Mouse (Mus musculus) neural tube, postnatal 0 days (tissue): ENCODE data around the gene Gm9117. TPM values are rescaled to one million over a fixed set of nuclear protein-coding genes. Genes with fewer than 3 reads are reported as not detected.

ENCODE experiments used
- polyA plus RNA-seq: library from polyadenylated mRNA; unstranded; fragments of >200 nt; fragmentation: Nextera tagmentation; extraction: Ambion mirVana; gene quantifications from 2 replicates; pipeline ENCODE4 v1.2.1, GENCODE M21; 2015

Gene Gm9117
- polyA plus RNA-seq: not detected in 2 replicates

DNA sequence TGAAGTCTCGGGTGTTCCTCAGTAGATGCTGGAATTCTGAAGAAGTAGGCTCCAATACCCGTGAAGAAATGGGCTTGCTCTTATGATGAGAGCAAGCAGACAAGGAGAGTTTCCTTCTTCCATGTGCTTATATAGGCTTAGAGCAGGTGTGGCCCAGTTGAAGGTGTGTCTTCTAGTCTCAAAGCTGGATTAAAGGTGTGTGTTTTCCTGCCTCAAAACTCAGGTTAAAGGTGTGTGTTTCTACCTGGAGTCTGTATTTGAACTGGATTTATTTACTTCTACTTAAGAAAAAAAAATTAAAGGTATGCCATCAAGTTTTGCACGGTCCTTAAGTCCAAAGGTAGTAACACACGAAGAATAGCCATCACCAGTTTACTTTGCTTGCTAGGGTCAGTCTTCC, at the start of gene Gm9117:
Gene Gm9117, minus strand, starts transcription at position 101 of the 400 bp plus-strand sequence.

DNA sequence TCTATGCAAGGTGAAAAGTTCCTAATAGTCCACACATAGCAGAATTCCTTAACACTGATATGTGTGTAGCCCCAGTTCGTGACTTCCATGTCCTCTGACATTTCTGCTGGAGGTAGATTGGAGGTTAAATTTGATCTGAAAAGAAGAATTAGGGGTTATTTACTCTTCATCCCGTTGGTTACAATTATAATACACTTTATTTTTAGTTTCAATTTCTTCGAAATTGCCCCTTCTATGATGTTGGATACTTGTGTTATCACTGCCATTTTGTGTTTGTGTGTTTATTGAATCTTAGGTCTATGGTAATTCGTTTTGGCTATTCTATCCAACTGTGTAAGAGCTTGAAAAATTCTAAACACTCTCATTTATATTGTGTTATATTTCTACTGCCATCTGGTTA, 17.9 kb upstream of the Gm9117 start, which contains the start of gene Tdpoz5:
Gene Tdpoz5, minus strand, starts transcription at position 101 of the 400 bp plus-strand sequence.

Other genes starting within 250 kb of the Gm9117 start
- gene Gm5773, start 170.5 kb downstream of the Gm9117 start, polyA plus RNA-seq: not detected in 2 replicates
- gene Tdpoz4, start 147.1 kb downstream of the Gm9117 start, polyA plus RNA-seq: not detected in 2 replicates
- gene Tdpoz3, start 117.5 kb downstream of the Gm9117 start, polyA plus RNA-seq: not detected in 2 replicates
- not detected in 2 replicates for gene Tdpoz5, start 17.8 kb upstream of the Gm9117 start, polyA plus RNA-seq
- not detected in 2 replicates for gene Gm9125, start 111.3 kb upstream of the Gm9117 start, polyA plus RNA-seq
- gene Gm10697, start 129.1 kb upstream of the Gm9117 start, polyA plus RNA-seq: not detected in 2 replicates
- not detected in 2 replicates for gene Gm10696, start 234.7 kb upstream of the Gm9117 start, polyA plus RNA-seq